In genomic region chr7:81339783-81340182, GRCm38 (mm10) we compare ENCODE assay signal across 9 mouse cellular contexts. TPM values are rescaled to one million over a fixed set of nuclear protein-coding genes. Genes with fewer than 3 reads are reported as not detected.
DNase-seq lines count a peak whose midpoint lies in the region; TF ChIP-seq lines count a peak whose summit lies in the region.
"Had no signal": no experiment of that assay in that cellular context is flagged by ENCODE, and none has a peak within 500 bp of the region (broad histone marks: within the 10 kb centered on the region; RNA-seq: fewer than 3 reads in every experiment).

No protein-coding gene starts in this region.

- intact Hi-C loops in heart, postnatal 10 days (cut with DNase I) = loop anchor here (10.0 kb wide), 1 partner anchor 345 kb away; the partner anchor contains the start of gene Zfp592

- 80% methylated on average over 4 of the region's 4 CpGs for WGBS in heart, embryonic 10.5 days
- WGBS in limb, embryonic 10.5 days = 85% methylated on average over 4 of the region's 4 CpGs

- DNase-seq in heart, postnatal 10 days = peak; percentile 42 to 70
- DNase-seq in heart, embryonic 10.5 days (ENCODE audit: low spot score) = no peak
- DNase-seq in 3134 (ENCODE audit: extremely low read depth, insufficient read length, low spot score) (peak; percentile 54), ES-E14 (ENCODE audit: low read depth, low spot score) (peak; percentile 86)
- peak; percentile 68 for DNase-seq in embryo, embryonic 11 days
- DNase-seq in limb, embryonic 10.5 days (ENCODE audit: low spot score) = peak; percentile 79
- peak; percentile 51 for DNase-seq in retina, postnatal 7 days (ENCODE audit: low read depth, low spot score)
- no peak for DNase-seq in ovary, postnatal 10 days (ENCODE audit: low spot score)

- peaks cover 34% of the 10 kb centered on the region for H3K4me1 ChIP-seq in heart, embryonic 10.5 days
- H3K4me1 ChIP-seq in ES-E14 (ENCODE audit: control insufficient read depth in 2 of 2, insufficient read depth in 2 of 2, low read length in 2 of 2, poor library complexity in 1 of 2) = peaks cover 0 to 16% of the 10 kb centered on the region in 2 experiments; a peak in 1 of 4 replicates
- peaks cover 18% of the 10 kb centered on the region for H3K4me1 ChIP-seq in limb, embryonic 10.5 days

- no peak overlapping the region for H3K27ac ChIP-seq in heart, embryonic 10.5 days
- H3K27ac ChIP-seq in ES-E14 (ENCODE audit: insufficient read depth, low read depth, low read length, poor library complexity, severe bottlenecking) = no peak overlapping the region
- no peak overlapping the region for H3K27ac ChIP-seq in limb, embryonic 10.5 days
- H3K27ac ChIP-seq: lung, embryonic 15.5 days had no signal

- H3K9ac ChIP-seq in ES-E14 (ENCODE audit: insufficient read depth, low read depth, low read length, poor library complexity, severe bottlenecking) = no peak overlapping the region
- H3K9ac ChIP-seq: lung, embryonic 15.5 days had no signal

- in situ Hi-C loops in ES-E14 (cut with MboI; ENCODE audit: low sequenced_read_pairs in 2 of 2, unreplicated experiment in 2 of 2) = loop anchor here (5.0 to 25.0 kb wide), 2 partner anchors 177 kb away; no protein-coding TSS in a partner anchor

- peaks cover 84% of the 10 kb centered on the region for H3K36me3 ChIP-seq in heart, embryonic 10.5 days
- H3K36me3 ChIP-seq in ES-E14 (ENCODE audit: control insufficient read depth, insufficient read depth, low read length, poor library complexity, severe bottlenecking) = peaks cover 43% of the 10 kb centered on the region
- H3K36me3 ChIP-seq in limb, embryonic 10.5 days = peaks cover 94% of the 10 kb centered on the region

- H3K27me3 ChIP-seq in heart, embryonic 10.5 days (ENCODE audit: insufficient read depth, poor library complexity, severe bottlenecking) = no peaks in the 10 kb centered on the region
- H3K27me3 ChIP-seq in limb, embryonic 10.5 days (ENCODE audit: low read depth, poor library complexity, severe bottlenecking) = no peaks in the 10 kb centered on the region
- H3K27me3 ChIP-seq: lung, embryonic 15.5 days had no signal

- H3K9me3 ChIP-seq in heart, embryonic 10.5 days = no peaks in the 10 kb centered on the region
- H3K9me3 ChIP-seq in ES-E14 (ENCODE audit: control insufficient read depth, insufficient read depth, low read depth, low read length) = no peaks in the 10 kb centered on the region
- H3K9me3 ChIP-seq in limb, embryonic 10.5 days (replicated peaks) = no peaks in the 10 kb centered on the region
- H3K9me3 ChIP-seq: lung, embryonic 15.5 days had no signal

- H3K4me3 ChIP-seq in heart, embryonic 10.5 days = no peak overlapping the region
- no peak overlapping the region for H3K4me3 ChIP-seq in ES-E14 (ENCODE audit: insufficient read depth in 1 of 2, low read depth in 1 of 2, low read length in 2 of 2, poor library complexity in 1 of 2, severe bottlenecking in 1 of 2)
- H3K4me3 ChIP-seq in limb, embryonic 10.5 days = no peak overlapping the region
- H3K4me3 ChIP-seq: lung, embryonic 15.5 days had no signal

TF ChIP-seq in ES-E14, 5 proteins besides CTCF, POLR2A, EP300 and RAD21:
- TF ChIP-seq MAFK (IDR thresholded peaks at IDR 0.05; ENCODE audit: insufficient read depth, low read depth, low read length) (no peak), CHD2 (IDR thresholded peaks at IDR 0.05; ENCODE audit: low read depth, low read length) (no peak), ZNF384 (IDR thresholded peaks at IDR 0.05; ENCODE audit: low read depth, low read length) (no peak), HCFC1 (IDR thresholded peaks at IDR 0.05; ENCODE audit: borderline replicate concordance, insufficient read depth, low read length) (0 out of 2 replicates have a peak, but pooled peaks have one; percentile 54)

RNA-seq across cellular contexts. Expression of gene Rps17, which starts 5.3 kb away (rescaled TPM):
- total RNA-seq in heart, postnatal 10 days (2021) = 1,000 to 10,000 TPM in 1 of 2 experiments, 100 to 1,000 TPM in 1; 997 to 1,016 TPM
- polyA plus RNA-seq in heart, embryonic 10.5 days (2016; fragmentation: Nextera tagmentation; extraction: Ambion mirVana) = 906 and 1,028 TPM in 2 replicates
- 3,128 and 3,434 TPM in 2 replicates for total RNA-seq in ES-E14 (2012; rRNA removed)
- 1,200 and 1,332 TPM in 2 replicates for polyA plus RNA-seq in limb, embryonic 10.5 days (2016; fragmentation: Nextera tagmentation; extraction: Ambion mirVana)

Comparison
In these comparisons a context has a peak if more than half of its experiments do, and no peak if none do; other contexts are left out.
1. DNase-seq: peak in heart, postnatal 10 days (2 of 2), 3134 (single experiment), ES-E14 (single experiment), embryo, embryonic 11 days (single experiment), limb, embryonic 10.5 days (single experiment) and retina, postnatal 7 days (single experiment); none in heart, embryonic 10.5 days (single experiment) and ovary, postnatal 10 days (single experiment).